Mouse (Mus musculus) myocyte (in vitro differentiated cells): Measurements from ENCODE around the gene Gmcl1. TPM values are rescaled to one million over a fixed set of nuclear protein-coding genes. Genes with fewer than 3 reads are reported as not detected.
A peak's percentile ranks its signal among the peaks of the same experiment; 100 is the strongest.

Experiments used
- H3K27me3 ChIP-seq: one replicate; pipeline ENCODE4 v1.6.1; 2011; ENCODE audit not compliant: control insufficient read depth, insufficient read depth, insufficient read length
- H3K36me3 ChIP-seq: one replicate; pipeline ENCODE4 v1.6.1; 2011; ENCODE audit not compliant: control insufficient read depth, insufficient read depth
- H3K4me2 ChIP-seq: one replicate; pipeline ENCODE4 v1.6.1; 2011; ENCODE audit warnings: low read depth, control low read depth
- H3K4me3 ChIP-seq: one replicate; pipeline ENCODE4 v1.5.1; 2011; ENCODE audit warnings: mild to moderate bottlenecking, control low read depth, moderate library complexity
- H3K79me2 ChIP-seq: one replicate; pipeline ENCODE4 v1.6.1; 2011; ENCODE audit not compliant: control insufficient read depth, insufficient read depth
- H3ac ChIP-seq: one replicate; pipeline ENCODE4 v1.6.1; 2011; ENCODE audit not compliant: control insufficient read depth, insufficient read length
- CEBPB ChIP-seq: IDR thresholded peaks from 2 replicates; pipeline ENCODE4 v1.6.1; 2011; ENCODE audit warnings: mild to moderate bottlenecking, moderate library complexity; ENCODE audit not compliant: poor library complexity, insufficient read depth, severe bottlenecking
- E2F4 ChIP-seq: IDR thresholded peaks from one replicate; pipeline ENCODE4 v1.6.1; 2011; ENCODE audit warnings: mild to moderate bottlenecking, control low read depth, moderate library complexity; ENCODE audit not compliant: insufficient read depth
- MAX ChIP-seq: IDR thresholded peaks from one replicate; pipeline ENCODE4 v1.6.1; 2011; ENCODE audit warnings: low read depth, mild to moderate bottlenecking, control low read depth
- MYOD1 ChIP-seq, 3 experiments: IDR thresholded peaks; one replicate each; pipeline ENCODE4 v1.6.1; 2011; ENCODE audit warnings: control low read depth in 2 of 3, low read depth in 2 of 3, mild to moderate bottlenecking in 2 of 3, moderate library complexity in 1 of 3; ENCODE audit not compliant: insufficient read length in 2 of 3, control insufficient read depth in 1 of 3
- MYOG ChIP-seq, 3 experiments: IDR thresholded peaks; one replicate each; pipeline ENCODE4 v1.6.1; 2011; ENCODE audit warnings: control low read depth in 2 of 3, low read depth in 2 of 3, mild to moderate bottlenecking in 2 of 3; ENCODE audit not compliant: insufficient read length in 2 of 3, control insufficient read depth in 1 of 3, insufficient read depth in 1 of 3
- POLR2A ChIP-seq: IDR thresholded peaks from one replicate; pipeline ENCODE4 v1.6.1; 2011; ENCODE audit warnings: low read depth, mild to moderate bottlenecking, control low read depth, moderate library complexity; ENCODE audit not compliant: insufficient read length
- POLR2AphosphoS2 ChIP-seq: IDR thresholded peaks from one replicate; pipeline ENCODE4 v1.6.1; 2011; ENCODE audit warnings: low read depth, control low read depth; ENCODE audit not compliant: insufficient read length
- REST ChIP-seq: IDR thresholded peaks from one replicate; pipeline ENCODE4 v1.6.1; 2011; ENCODE audit warnings: mild to moderate bottlenecking, control low read depth, moderate library complexity; ENCODE audit not compliant: insufficient read depth, insufficient read length
- SRF ChIP-seq: IDR thresholded peaks from one replicate; pipeline ENCODE4 v1.6.1; 2011; ENCODE audit warnings: low read depth; ENCODE audit not compliant: control insufficient read depth, insufficient read length
- TCF12 ChIP-seq: IDR thresholded peaks from one replicate; pipeline ENCODE4 v1.6.1; 2011; ENCODE audit warnings: mild to moderate bottlenecking, control low read depth; ENCODE audit not compliant: poor library complexity, insufficient read depth, severe bottlenecking
- TCF3 ChIP-seq: IDR thresholded peaks from one replicate; pipeline ENCODE4 v1.6.1; 2011; ENCODE audit warnings: low read depth, control low read depth; ENCODE audit not compliant: insufficient read length
- USF1 ChIP-seq: IDR thresholded peaks from one replicate; pipeline ENCODE4 v1.6.1; 2011; ENCODE audit warnings: low read depth, mild to moderate bottlenecking, control low read depth, moderate library complexity
- polyA plus RNA-seq: library from polyadenylated mRNA; unstranded; fragments of >200 nt; fragmentation: generic; extraction: Trizol; gene quantifications from one replicate; pipeline ENCODE4 v1.2.1, GENCODE M21; 2012; ENCODE audit warnings: missing spikeins

The Gmcl1 gene
- polyA plus RNA-seq, 1 experiment, result 5.9 TPM

- no peak overlapping the region for H3ac ChIP-seq
- H3K79me2 ChIP-seq, result peaks cover 14% of the 10 kb centered on the region
- H3K4me3 ChIP-seq, result no peak overlapping the region
- no peak for TF ChIP-seq MYOD1 (IDR thresholded peaks at IDR 0.05; ENCODE audit: control insufficient read depth in 1 of 3, insufficient read length in 2 of 3, low read depth in 2 of 3)
- no peak for TF ChIP-seq CEBPB
- no peak for TF ChIP-seq POLR2A
- no peak for TF ChIP-seq SRF
- TF ChIP-seq POLR2AphosphoS2, result no peak
- no peak for TF ChIP-seq USF1
- H3K27me3 ChIP-seq, result no peaks in the 10 kb centered on the region
- H3K4me2 ChIP-seq, result no peak overlapping the region
- no peaks in the 10 kb centered on the region for H3K36me3 ChIP-seq
Measured at GRCm38 (mm10) chr6:86768938-86769337, 35.8 kb upstream of the Gmcl1 start.

- no peak overlapping the region for H3K4me2 ChIP-seq
- TF ChIP-seq E2F4 (no peak), MYOD1 (IDR thresholded peaks at IDR 0.05; ENCODE audit: control insufficient read depth in 1 of 3, insufficient read length in 2 of 3, low read depth in 2 of 3) (peak; percentile 74 to 97 (median 94)), SRF (peak; percentile 52), REST (no peak), CEBPB (no peak), MAX (no peak), TCF12 (peak; percentile 62), USF1 (no peak), POLR2AphosphoS2 (no peak), POLR2A (no peak), TCF3 (peak; percentile 57), MYOG (IDR thresholded peaks at IDR 0.05; ENCODE audit: control insufficient read depth in 1 of 3, insufficient read depth in 1 of 3, insufficient read length in 2 of 3, low read depth in 2 of 3) (peak; percentile 54 to 96 (median 92))
- H3K36me3 ChIP-seq, result no peaks in the 10 kb centered on the region
- no peak overlapping the region for H3ac ChIP-seq
- H3K79me2 ChIP-seq, result peaks cover 13% of the 10 kb centered on the region
- H3K4me3 ChIP-seq, result no peak overlapping the region
- H3K27me3 ChIP-seq, result no peaks in the 10 kb centered on the region
Measured at GRCm38 (mm10) chr6:86768186-86768776, 35.1 kb upstream of the Gmcl1 start.

DNA sequence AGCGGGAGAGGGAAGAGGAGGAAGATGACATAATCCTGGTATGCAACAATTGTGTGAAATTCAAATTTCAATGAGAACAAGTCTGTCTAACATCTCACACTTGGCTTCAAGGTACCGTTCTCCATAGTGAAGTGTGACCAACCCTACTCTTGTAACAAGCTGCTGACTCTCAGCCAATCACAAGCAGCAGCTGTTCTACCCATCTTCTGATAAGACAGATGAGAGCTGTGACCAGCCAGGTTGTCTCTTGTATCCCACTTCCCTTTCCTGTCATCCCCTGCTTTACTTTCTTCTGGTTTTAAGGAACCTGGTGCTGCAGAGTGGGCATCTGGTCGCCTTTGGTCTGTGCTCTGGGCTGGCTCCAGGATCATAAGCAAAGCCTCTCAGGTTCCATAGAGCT, 34.3 kb upstream of the Gmcl1 start:
- H3ac ChIP-seq, result no peak overlapping the region
- peaks cover 13% of the 10 kb centered on the region for H3K79me2 ChIP-seq
- H3K36me3 ChIP-seq, result no peaks in the 10 kb centered on the region
- TF ChIP-seq TCF3 (no peak), MYOD1 (IDR thresholded peaks at IDR 0.05; ENCODE audit: control insufficient read depth in 1 of 3, insufficient read length in 2 of 3, low read depth in 2 of 3) (peak in 1 of 3 experiments; percentile 59)
- no peaks in the 10 kb centered on the region for H3K27me3 ChIP-seq
- peak overlapping the region; percentile 1 for H3K4me2 ChIP-seq
- no peak overlapping the region for H3K4me3 ChIP-seq

DNA sequence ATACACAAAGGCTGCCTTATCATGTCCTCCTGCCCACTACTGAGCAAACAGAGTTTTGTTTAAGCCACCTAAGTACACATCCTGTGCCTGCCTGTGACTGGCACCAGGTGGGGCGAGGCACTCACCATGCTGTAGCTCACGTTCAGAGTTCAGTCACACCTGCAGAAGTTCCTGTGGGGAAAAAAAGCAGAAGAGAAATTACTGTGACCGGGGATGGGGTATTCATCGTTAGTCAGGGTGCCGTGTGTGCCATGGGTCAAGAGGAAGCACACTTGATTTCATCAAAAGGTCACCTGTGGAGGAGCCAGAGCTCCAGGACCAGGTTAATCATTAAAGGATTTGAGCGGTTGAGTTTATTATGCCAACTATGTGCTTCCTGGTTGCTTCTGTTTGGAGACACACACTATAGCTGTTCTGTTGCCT, 32.5 kb upstream of the Gmcl1 start:
- Histone ChIP-seq H3K4me3 (no peak overlapping the region), H3K4me2 (no peak overlapping the region), H3K79me2 (peaks cover 8% of the 10 kb centered on the region), H3K36me3 (peaks cover 5% of the 10 kb centered on the region), H3K27me3 (no peaks in the 10 kb centered on the region), H3ac (no peak overlapping the region)
- no peak for TF ChIP-seq E2F4
- no peak for TF ChIP-seq POLR2A
- no peak for TF ChIP-seq MYOD1 (IDR thresholded peaks at IDR 0.05; ENCODE audit: control insufficient read depth in 1 of 3, insufficient read length in 2 of 3, low read depth in 2 of 3)
- no peak for TF ChIP-seq TCF3
- TF ChIP-seq CEBPB, result no peak
- TF ChIP-seq TCF12, result no peak
- no peak for TF ChIP-seq MAX
- no peak for TF ChIP-seq POLR2AphosphoS2
- no peak for TF ChIP-seq SRF
- no peak for TF ChIP-seq USF1
- no peak for TF ChIP-seq REST
- no peak for TF ChIP-seq MYOG (IDR thresholded peaks at IDR 0.05; ENCODE audit: control insufficient read depth in 1 of 3, insufficient read depth in 1 of 3, insufficient read length in 2 of 3, low read depth in 2 of 3)

GRCm38 (mm10) chr6:86754105-86754863, 21.1 kb upstream of the Gmcl1 start:
- Histone ChIP-seq H3K4me3 (no peak overlapping the region), H3K79me2 (no peaks in the 10 kb centered on the region), H3ac (no peak overlapping the region), H3K36me3 (peaks cover 37% of the 10 kb centered on the region), H3K27me3 (no peaks in the 10 kb centered on the region), H3K4me2 (no peak overlapping the region)
- TF ChIP-seq E2F4, result no peak
- no peak for TF ChIP-seq MYOG (IDR thresholded peaks at IDR 0.05; ENCODE audit: control insufficient read depth in 1 of 3, insufficient read depth in 1 of 3, insufficient read length in 2 of 3, low read depth in 2 of 3)
- no peak for TF ChIP-seq POLR2A
- peak; percentile 66 for TF ChIP-seq REST
